Mouse (Mus musculus) c-Kit-positive CD71-negative TER-119-negative erythroid progenitor cells, embryonic 14.5 days (primary cell): ENCODE measurements at regions not wholly inside any gene's neighbourhood (a gene's known extent, or its start where the extent isn't known, plus 50 kb on each side); places are given as distances from the start of the nearest gene placed in this dataset.

Experiments
- DNase-seq: peaks from one replicate; pipeline ENCODE4 v3.0.0-alpha.2; 2013; ENCODE audit warnings: low read depth

DNA sequence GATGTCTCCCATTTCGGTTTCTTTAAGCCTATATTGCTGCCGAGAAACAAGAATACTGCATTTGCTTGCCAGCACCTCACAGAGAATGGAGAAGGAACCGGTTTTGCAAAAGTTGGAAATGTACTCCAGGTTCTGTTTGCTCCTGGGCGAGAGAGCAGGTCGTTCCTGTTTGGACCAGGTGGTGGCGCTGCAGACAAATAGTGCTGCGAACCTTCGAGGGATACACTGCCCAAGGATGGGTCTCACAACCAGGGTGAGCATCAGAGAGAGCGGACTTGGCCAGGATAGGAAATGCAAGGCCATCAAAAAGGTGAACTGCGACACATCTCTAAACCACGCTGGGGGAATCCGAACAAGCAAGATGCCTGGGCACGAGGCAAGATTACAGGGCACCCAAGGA lies 54.0 kb upstream of the Ets2 start:
- DNase-seq, result peak; percentile 52

DNA sequence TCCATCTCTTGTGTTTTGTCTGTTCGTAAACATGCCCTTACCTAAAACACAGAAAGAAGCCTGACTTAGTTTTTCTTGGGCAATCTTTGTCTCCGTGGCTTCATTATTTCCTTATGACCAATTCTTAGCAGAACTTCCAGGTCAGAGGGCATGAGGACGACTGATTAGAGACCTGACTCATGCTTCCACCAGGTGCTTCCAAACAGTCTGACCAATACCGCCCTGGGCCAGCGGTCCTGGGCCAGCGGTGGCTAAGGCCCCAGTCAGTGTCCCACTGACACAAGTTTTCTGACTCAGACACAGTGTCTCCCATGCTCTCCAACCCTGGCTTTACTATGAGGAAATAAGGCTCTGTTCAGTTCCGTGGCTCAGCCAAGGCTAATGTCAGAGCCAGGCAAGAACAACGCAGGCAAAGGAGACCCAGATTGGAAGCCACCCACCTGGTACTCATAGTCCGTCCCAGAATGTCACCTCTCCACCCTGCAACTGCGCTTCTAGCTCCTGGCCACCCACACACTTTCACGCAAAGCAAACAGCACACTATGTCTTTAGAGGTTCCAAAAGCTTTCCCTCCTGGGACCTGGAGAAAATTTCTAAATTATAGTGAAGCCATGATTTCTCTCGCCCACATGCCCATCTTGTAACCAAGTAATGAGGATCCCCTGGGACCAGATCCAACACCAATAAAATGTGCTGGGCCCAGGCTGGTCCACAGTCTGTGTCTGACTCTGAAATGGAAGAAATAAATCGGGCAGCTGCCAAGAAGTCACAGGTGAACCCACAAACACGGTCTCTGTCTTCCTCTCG lies 56.6 kb upstream of the Erg start:
- DNase-seq, result no peak

DNA sequence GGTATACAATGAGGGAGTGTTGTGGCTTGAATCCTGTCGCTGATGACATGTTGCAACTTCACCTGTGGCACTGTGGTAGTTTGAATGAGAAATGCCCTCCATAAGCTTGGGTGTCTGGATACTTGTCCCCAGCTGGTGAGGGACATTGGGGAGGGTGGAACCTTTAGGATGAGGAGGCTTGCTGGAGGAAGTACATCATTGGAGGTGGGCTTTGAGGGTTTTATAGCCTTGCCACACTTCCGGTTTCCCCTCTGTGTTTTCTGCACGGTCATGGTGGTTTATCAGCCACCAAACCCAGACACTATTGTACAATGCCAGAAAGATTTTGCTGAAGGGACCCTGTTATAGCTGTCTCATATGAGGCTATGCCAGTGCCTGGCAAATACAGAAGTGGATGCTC lies 54.3 kb upstream of the Erg start:
- no peak for DNase-seq

DNA sequence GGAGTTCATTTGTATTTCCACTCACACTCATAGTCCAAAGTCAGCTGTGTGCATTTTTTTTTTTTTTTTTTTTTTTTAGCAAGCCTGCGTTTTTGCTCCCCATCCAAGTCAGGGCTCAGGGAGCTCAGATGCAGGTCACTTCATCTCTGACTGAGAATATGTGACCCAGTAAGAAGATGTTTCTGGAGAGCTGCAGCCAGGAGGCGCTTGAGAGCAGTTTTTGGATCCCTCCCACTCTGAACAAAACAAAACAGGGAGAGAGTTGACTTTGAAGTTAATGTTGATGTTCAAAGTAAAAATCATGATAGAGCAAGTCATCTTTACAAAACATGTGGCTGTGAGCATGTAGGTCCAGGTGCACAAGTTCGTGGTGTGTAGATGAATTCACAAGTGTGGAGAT lies 53.3 kb upstream of the Erg start:
- DNase-seq, result no peak

DNA sequence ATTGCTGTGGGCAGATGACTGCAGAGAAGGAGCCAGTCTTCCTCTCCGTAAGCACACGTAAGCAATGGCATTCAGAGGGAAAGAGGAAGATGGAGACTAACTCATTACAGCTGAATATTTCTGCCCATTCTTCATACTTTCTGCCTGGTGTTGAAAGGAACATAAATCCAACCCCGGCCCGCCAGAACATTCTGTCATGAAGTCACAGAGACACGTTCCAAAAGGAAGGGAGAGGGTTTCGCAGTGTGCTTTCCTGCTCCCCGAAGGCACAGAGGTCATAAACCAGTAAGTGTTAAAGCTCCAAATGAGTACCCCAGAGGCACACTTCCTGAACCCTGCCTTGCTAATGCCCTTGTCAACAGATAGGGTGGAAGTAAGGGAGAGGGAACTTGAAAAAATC lies 51.5 kb upstream of the Erg start:
- no peak for DNase-seq

DNA sequence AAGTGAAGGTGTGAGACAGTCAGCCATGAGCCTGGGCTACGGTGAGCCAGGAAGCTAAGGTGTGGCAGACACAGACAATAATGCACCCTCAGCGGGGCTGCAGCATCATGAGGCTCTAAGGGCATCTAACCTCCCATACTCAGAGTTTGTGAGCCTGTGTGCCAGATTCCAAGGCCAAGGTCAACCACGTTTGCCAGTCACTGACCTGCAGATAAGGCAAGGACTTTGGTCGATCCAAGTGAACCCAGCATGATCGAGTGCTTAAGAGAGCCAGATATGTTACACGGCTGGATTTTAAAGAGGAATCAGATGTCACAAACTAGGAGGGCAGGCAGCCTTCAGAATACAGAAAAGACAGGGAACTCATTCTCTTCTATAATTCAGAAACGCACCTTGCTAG lies 50.2 kb upstream of the Erg start:
- DNase-seq, result no peak
